Mouse (Mus musculus): ENCODE results near the gene Cux1. TPM values are rescaled to one million over a fixed set of nuclear protein-coding genes. Genes with fewer than 3 reads are reported as not detected.

Gene Cux1
- polyA plus RNA-seq, 1 experiment = 126 TPM

- no peak overlapping the region for H3K27ac ChIP-seq (ENCODE audit: insufficient read depth, low read depth, low read length)
- H3K4me1 ChIP-seq (ENCODE audit: control insufficient read depth, insufficient read depth, low read length) = no peaks in the 10 kb centered on the region
- no peaks in the 10 kb centered on the region for H3K27me3 ChIP-seq (replicated peaks; ENCODE audit: control insufficient read depth, insufficient read depth, low read length)
- no peak for TF ChIP-seq CTCF (conservative IDR thresholded peaks at IDR 0.05; ENCODE audit: insufficient read depth, insufficient read length, low read depth, low read length)
- no peak for TF ChIP-seq POLR2A (IDR thresholded peaks at IDR 0.05; ENCODE audit: low read depth, low read length)
- DNase-seq = no peak
- under 1% methylated on average over 65 of the region's 67 CpGs for WGBS
- peak overlapping the region; percentile 72 for H3K4me3 ChIP-seq (ENCODE audit: insufficient read depth, low read depth, low read length)
- H3K36me3 ChIP-seq (ENCODE audit: control insufficient read depth, insufficient read depth, low read length) = no peaks in the 10 kb centered on the region
Measured at GRCm38 (mm10) chr5:136243851-136244761, 323.2 kb downstream of the Cux1 start.

- H3K4me1 ChIP-seq (ENCODE audit: control insufficient read depth, insufficient read depth, low read length) = no peaks in the 10 kb centered on the region
- DNase-seq = no peak
- no peaks in the 10 kb centered on the region for H3K36me3 ChIP-seq (ENCODE audit: control insufficient read depth, insufficient read depth, low read length)
- no peaks in the 10 kb centered on the region for H3K27me3 ChIP-seq (replicated peaks; ENCODE audit: control insufficient read depth, insufficient read depth, low read length)
- no peak overlapping the region for H3K27ac ChIP-seq (ENCODE audit: insufficient read depth, low read depth, low read length)
- no peak for TF ChIP-seq CTCF (conservative IDR thresholded peaks at IDR 0.05; ENCODE audit: insufficient read depth, insufficient read length, low read depth, low read length)
- TF ChIP-seq POLR2A (IDR thresholded peaks at IDR 0.05; ENCODE audit: low read depth, low read length) = no peak
- WGBS = 52% methylated on average over 6 of the region's 6 CpGs
- no peak overlapping the region for H3K4me3 ChIP-seq (ENCODE audit: insufficient read depth, low read depth, low read length)
Measured at GRCm38 (mm10) chr5:136241161-136241560, 326.1 kb downstream of the Cux1 start.

GRCm38 (mm10) chr5:136240381-136240780 is 326.9 kb downstream of the Cux1 start:
- 63% methylated on average over 1 of the region's 1 CpGs for whole genome bisulfite sequencing
- TF ChIP-seq CTCF (conservative IDR thresholded peaks at IDR 0.05; ENCODE audit: insufficient read depth, insufficient read length, low read depth, low read length) = no peak
- TF ChIP-seq POLR2A (IDR thresholded peaks at IDR 0.05; ENCODE audit: low read depth, low read length) = no peak
- no peak for DNase-seq
- Histone ChIP-seq H3K4me1 (ENCODE audit: control insufficient read depth, insufficient read depth, low read length) (no peaks in the 10 kb centered on the region), H3K4me3 (ENCODE audit: insufficient read depth, low read depth, low read length) (no peak overlapping the region), H3K27ac (ENCODE audit: insufficient read depth, low read depth, low read length) (no peak overlapping the region), H3K36me3 (ENCODE audit: control insufficient read depth, insufficient read depth, low read length) (no peaks in the 10 kb centered on the region), H3K27me3 (replicated peaks; ENCODE audit: control insufficient read depth, insufficient read depth, low read length) (no peaks in the 10 kb centered on the region)

GRCm38 (mm10) chr5:136237607-136238006 is 329.7 kb downstream of the Cux1 start:
- Histone ChIP-seq H3K27ac (ENCODE audit: insufficient read depth, low read depth, low read length) (no peak overlapping the region), H3K4me3 (ENCODE audit: insufficient read depth, low read depth, low read length) (0 out of 2 replicates have a peak overlapping the region, but pooled peaks have one; percentile 1), H3K27me3 (replicated peaks; ENCODE audit: control insufficient read depth, insufficient read depth, low read length) (no peaks in the 10 kb centered on the region), H3K4me1 (ENCODE audit: control insufficient read depth, insufficient read depth, low read length) (no peaks in the 10 kb centered on the region), H3K36me3 (ENCODE audit: control insufficient read depth, insufficient read depth, low read length) (no peaks in the 10 kb centered on the region)
- WGBS = 2% methylated on average over 19 of the region's 19 CpGs
- TF ChIP-seq CTCF (conservative IDR thresholded peaks at IDR 0.05; ENCODE audit: insufficient read depth, insufficient read length, low read depth, low read length) (no peak), POLR2A (IDR thresholded peaks at IDR 0.05; ENCODE audit: low read depth, low read length) (no peak)
- DNase-seq = peak; percentile 26

GRCm38 (mm10) chr5:136236611-136237010 is 330.7 kb downstream of the Cux1 start:
- H3K36me3 ChIP-seq (ENCODE audit: control insufficient read depth, insufficient read depth, low read length) = no peaks in the 10 kb centered on the region
- WGBS = 72% methylated on average over 5 of the region's 5 CpGs
- H3K4me3 ChIP-seq (ENCODE audit: insufficient read depth, low read depth, low read length) = no peak overlapping the region
- no peaks in the 10 kb centered on the region for H3K4me1 ChIP-seq (ENCODE audit: control insufficient read depth, insufficient read depth, low read length)
- no peaks in the 10 kb centered on the region for H3K27me3 ChIP-seq (replicated peaks; ENCODE audit: control insufficient read depth, insufficient read depth, low read length)
- H3K27ac ChIP-seq (ENCODE audit: insufficient read depth, low read depth, low read length) = no peak overlapping the region
- DNase-seq = no peak
- TF ChIP-seq POLR2A (IDR thresholded peaks at IDR 0.05; ENCODE audit: low read depth, low read length) (no peak), CTCF (conservative IDR thresholded peaks at IDR 0.05; ENCODE audit: insufficient read depth, insufficient read length, low read depth, low read length) (no peak)

- no peak for TF ChIP-seq POLR2A (IDR thresholded peaks at IDR 0.05; ENCODE audit: low read depth, low read length)
- no peak overlapping the region for H3K27ac ChIP-seq (ENCODE audit: insufficient read depth, low read depth, low read length)
- no peaks in the 10 kb centered on the region for H3K27me3 ChIP-seq (replicated peaks; ENCODE audit: control insufficient read depth, insufficient read depth, low read length)
- H3K4me3 ChIP-seq (ENCODE audit: insufficient read depth, low read depth, low read length) = no peak overlapping the region
- no peak for DNase-seq
- 76% methylated on average over 4 of the region's 4 CpGs for WGBS
- no peaks in the 10 kb centered on the region for H3K4me1 ChIP-seq (ENCODE audit: control insufficient read depth, insufficient read depth, low read length)
- no peaks in the 10 kb centered on the region for H3K36me3 ChIP-seq (ENCODE audit: control insufficient read depth, insufficient read depth, low read length)
Measured at GRCm38 (mm10) chr5:136230348-136231035, 336.8 kb downstream of the Cux1 start.

- Histone ChIP-seq H3K27ac (ENCODE audit: insufficient read depth, low read depth, low read length) (no peak overlapping the region), H3K27me3 (replicated peaks; ENCODE audit: control insufficient read depth, insufficient read depth, low read length) (no peaks in the 10 kb centered on the region), H3K4me1 (ENCODE audit: control insufficient read depth, insufficient read depth, low read length) (no peaks in the 10 kb centered on the region), H3K4me3 (ENCODE audit: insufficient read depth, low read depth, low read length) (no peak overlapping the region), H3K36me3 (ENCODE audit: control insufficient read depth, insufficient read depth, low read length) (no peaks in the 10 kb centered on the region)
- TF ChIP-seq POLR2A (IDR thresholded peaks at IDR 0.05; ENCODE audit: low read depth, low read length) (no peak), CTCF (conservative IDR thresholded peaks at IDR 0.05; ENCODE audit: insufficient read depth, insufficient read length, low read depth, low read length) (no peak)
- 84% methylated on average over 7 of the region's 7 CpGs for WGBS
- no peak for DNase-seq
Measured at GRCm38 (mm10) chr5:136226246-136226876, 340.9 kb downstream of the Cux1 start.
